Mouse (Mus musculus) B cell, adult (primary cell): ENCODE results near the gene Pde3a. TPM values are rescaled to one million over a fixed set of nuclear protein-coding genes. Genes with fewer than 3 reads are reported as not detected.

Experiments
- total RNA-seq: library from RNA; stranded (reverse); gene quantifications from 4 replicates; pipeline ENCODE4 v1.2.4, GENCODE M21; 2023; ENCODE audit not compliant: inconsistent age

The Pde3a gene
- total RNA-seq: 0.03 to 0.10 TPM (median 0.03 TPM) in 3 of 4 replicates, not detected in the other

GRCm38 (mm10) chr6:141248691-141249584, at the start of gene Pde3a:
Gene Pde3a (plus strand): TSS chr6:141249269.

GRCm38 (mm10) chr6:141523747-141524640, 274.9 kb downstream of the Pde3a start, which contains the start of gene Slco1c1:
Gene Slco1c1 (plus strand): TSS chr6:141524368.

